Mouse (Mus musculus): Measurements from ENCODE around the gene Tmem123. TPM values are rescaled to one million over a fixed set of nuclear protein-coding genes. Genes with fewer than 3 reads are reported as not detected.

The Tmem123 gene
- polyA plus RNA-seq, 1 experiment from 2014 or later = 14.5 TPM

Small RNAs within 50 kb of the gene (microRNA-seq; reads per million reads assigned to microRNA genes)
- 4.8 reads per million, percentile 23 among the genes with 10 or more reads in this experiment for gene Mir5618

Other genes with a start within 250 kb of the Tmem123 start
- 0.14 and 0.38 TPM in 2 replicates for gene Mmp8, start 205.6 kb upstream of the Tmem123 start, polyA plus RNA-seq (2015; fragmentation: Nextera tagmentation; extraction: Ambion mirVana)
- not detected in 2 replicates for gene Mmp27, start 192.6 kb upstream of the Tmem123 start, polyA plus RNA-seq (2015; fragmentation: Nextera tagmentation; extraction: Ambion mirVana)
- gene Mmp20, start 135.8 kb upstream of the Tmem123 start, polyA plus RNA-seq (2015; fragmentation: Nextera tagmentation; extraction: Ambion mirVana) = not detected in 2 replicates
- gene Mmp7, start 72.0 kb upstream of the Tmem123 start, polyA plus RNA-seq (2015; fragmentation: Nextera tagmentation; extraction: Ambion mirVana) = not detected in 2 replicates
- 41.8 and 43.9 TPM in 2 replicates for gene Birc2, start 73.0 kb downstream of the Tmem123 start, polyA plus RNA-seq (2015; fragmentation: Nextera tagmentation; extraction: Ambion mirVana)
- gene Birc3, start 109.1 kb downstream of the Tmem123 start, polyA plus RNA-seq (2015; fragmentation: Nextera tagmentation; extraction: Ambion mirVana) = 1.5 and 1.8 TPM in 2 replicates
- gene Yap1, start 240.6 kb downstream of the Tmem123 start, polyA plus RNA-seq (2015; fragmentation: Nextera tagmentation; extraction: Ambion mirVana) = 5.3 and 5.4 TPM in 2 replicates